In genomic region chr10:99241284-99241828, GRCm38 (mm10) we compare ENCODE assay signal across 13 mouse cellular contexts. TPM values are rescaled to one million over a fixed set of nuclear protein-coding genes. Genes with fewer than 3 reads are reported as not detected.
DNase-seq lines count a peak whose midpoint lies in the region; ATAC-seq lines count a peak whose summit lies in the region.
"Had no signal": no experiment of that assay in that cellular context is flagged by ENCODE, and none has a peak within 500 bp of the region (broad histone marks: within the 10 kb centered on the region; RNA-seq: fewer than 3 reads in every experiment).

No protein-coding gene starts in this region.

- H3K27me3 ChIP-seq in heart, embryonic 12.5 days (replicated peaks) = no peaks in the 10 kb centered on the region
- no peaks in the 10 kb centered on the region for H3K27me3 ChIP-seq in lung, embryonic 16.5 days (ENCODE audit: control insufficient read depth, insufficient read depth, low read depth, low read length)
- no peaks in the 10 kb centered on the region for H3K27me3 ChIP-seq in limb, embryonic 10.5 days (ENCODE audit: low read depth, poor library complexity, severe bottlenecking)
- H3K27me3 ChIP-seq: neural tube, embryonic 12.5 days had no signal

- no peaks in the 10 kb centered on the region for H3K36me3 ChIP-seq in heart, embryonic 12.5 days
- H3K36me3 ChIP-seq in lung, embryonic 16.5 days (ENCODE audit: control insufficient read depth, insufficient read depth, low read length) = no peaks in the 10 kb centered on the region
- no peaks in the 10 kb centered on the region for H3K36me3 ChIP-seq in limb, embryonic 10.5 days
- H3K36me3 ChIP-seq: neural tube, embryonic 12.5 days had no signal

- no peak for DNase-seq in heart, postnatal 14 days
- DNase-seq in lung, postnatal 10 days = no peak
- no peak for DNase-seq in limb, embryonic 10.5 days (ENCODE audit: low spot score)
- peak; percentile 32 to 51 for DNase-seq in thymus, postnatal 10 days (ENCODE audit: low spot score in 2 of 2)
- DNase-seq in cerebellum, postnatal 36 days = no peak
- DNase-seq: heart, adult 18-20 months; kidney, postnatal 4 days had no signal

- 0 out of 2 replicates have a peak overlapping the region, but pooled peaks have one; percentile 13 for H3K4me2 ChIP-seq in heart, embryonic 12.5 days
- peak overlapping the region; percentile 36; the same call in 1 of the 2 replicates for H3K4me2 ChIP-seq in lung, embryonic 16.5 days (ENCODE audit: low read depth, low read length)
- H3K4me2 ChIP-seq: neural tube, embryonic 12.5 days had no signal

- no peaks in the 10 kb centered on the region for H3K9me3 ChIP-seq in heart, embryonic 12.5 days (replicated peaks)
- H3K9me3 ChIP-seq in lung, embryonic 16.5 days (ENCODE audit: control insufficient read depth, low read length) = no peaks in the 10 kb centered on the region
- H3K9me3 ChIP-seq in limb, embryonic 10.5 days (replicated peaks) = no peaks in the 10 kb centered on the region
- H3K9me3 ChIP-seq: neural tube, embryonic 12.5 days had no signal

- no peak overlapping the region for H3K4me3 ChIP-seq in heart, embryonic 12.5 days
- no peak overlapping the region for H3K4me3 ChIP-seq in lung, embryonic 16.5 days (ENCODE audit: low read length)
- H3K4me3 ChIP-seq in limb, embryonic 10.5 days = no peak overlapping the region
- H3K4me3 ChIP-seq: neural tube, embryonic 12.5 days had no signal

- peaks cover 14% of the 10 kb centered on the region for H3K4me1 ChIP-seq in heart, embryonic 12.5 days (replicated peaks)
- peaks cover 32% of the 10 kb centered on the region for H3K4me1 ChIP-seq in lung, embryonic 16.5 days (replicated peaks; ENCODE audit: control insufficient read depth, insufficient read depth, low read length)
- H3K4me1 ChIP-seq in limb, embryonic 10.5 days = peaks cover 43% of the 10 kb centered on the region

- WGBS in heart, embryonic 12.5 days = 71% methylated on average over 7 of the region's 7 CpGs
- 58% methylated on average over 7 of the region's 7 CpGs for WGBS in lung, embryonic 16.5 days
- 72% methylated on average over 7 of the region's 7 CpGs for WGBS in limb, embryonic 10.5 days

- H3K27ac ChIP-seq in heart, embryonic 12.5 days (ENCODE audit: poor library complexity, severe bottlenecking) = peak overlapping the region; percentile 40; the same call in 1 of the 2 replicates
- peak overlapping the region; percentile 62 for H3K27ac ChIP-seq in lung, embryonic 16.5 days (ENCODE audit: low read length)
- H3K27ac ChIP-seq in limb, embryonic 10.5 days = peak overlapping the region; percentile 70
- H3K27ac ChIP-seq: hindbrain, postnatal 0 days; neural tube, embryonic 12.5 days had no signal

- intact Hi-C loops in heart, postnatal 14 days (cut with DNase I) = loop anchor here (2.0 kb wide), 1 partner anchor 13 kb away; no protein-coding TSS in a partner anchor

- no peak overlapping the region for H3K9ac ChIP-seq in heart, embryonic 12.5 days
- no peak overlapping the region for H3K9ac ChIP-seq in lung, embryonic 16.5 days (ENCODE audit: low read length)
- H3K9ac ChIP-seq: forebrain, postnatal 0 days; neural tube, embryonic 12.5 days had no signal

- no peak for ATAC-seq in heart, embryonic 12.5 days (ENCODE audit: insufficient number of reproducible peaks, low FRiP score)
- ATAC-seq in lung, embryonic 16.5 days (ENCODE audit: low read depth) = no peak
- ATAC-seq in erythroid progenitor cell, adult 5-6 weeks (replicated peaks; ENCODE audit: low FRiP score, poor library complexity, severe bottlenecking) = no peak

RNA-seq across cellular contexts. Expression of gene Dusp6, which starts 21.7 kb away (rescaled TPM):
- 52.6 and 57.1 TPM in 2 replicates for polyA plus RNA-seq in heart, embryonic 12.5 days (2016; fragmentation: Nextera tagmentation; extraction: Ambion mirVana)
- 10 to 100 TPM; 20.9 to 26.1 TPM for total RNA-seq in heart, postnatal 14 days (2021)
- polyA plus RNA-seq in lung, embryonic 16.5 days (2015; fragmentation: Nextera tagmentation; extraction: Ambion mirVana) = 79.3 and 80.3 TPM in 2 replicates
- polyA plus RNA-seq in limb, embryonic 10.5 days (2016; fragmentation: Nextera tagmentation; extraction: Ambion mirVana) = 206 and 223 TPM in 2 replicates
- total RNA-seq in erythroid progenitor cell, adult 5-6 weeks (2015; ENCODE audit: low replicate concordance) = 8.4 and 27.0 TPM in 2 replicates
- total RNA-seq in erythroid progenitor cell, adult 5-6 weeks (2017; ENCODE audit: low replicate concordance) = 5.5 and 6.5 TPM in 2 replicates

Comparison
In these comparisons a context has a peak if more than half of its experiments do, and no peak if none do; other contexts are left out.
1. DNase-seq: peak in thymus, postnatal 10 days (2 of 2); none in heart, postnatal 14 days (0 of 2), lung, postnatal 10 days (single experiment), limb, embryonic 10.5 days (single experiment) and cerebellum, postnatal 36 days (0 of 2).
2. Peak in every context shown above with its lines, with median percentiles within 50 percentile points of each other: H3K27ac ChIP-seq.